Mouse (Mus musculus) frontal cortex, adult (tissue): Measurements from ENCODE around the gene Gnaz.
A peak's percentile ranks its signal among the peaks of the same experiment; 100 is the strongest.
"Not testable (repeated sequence)": the region's sequence is repeated elsewhere in the genome, so short reads cannot be mapped to it uniquely, and the experiment has no call there.

ENCODE experiments used
- ATAC-seq: cut with Nextera tagmentation; 2 replicates; pipeline ENCODE4 v1.9.2; 2017; ENCODE audit warnings: mild to moderate bottlenecking, moderate library complexity, mixed read lengths; ENCODE audit not compliant: low TSS enrichment

Gene Gnaz

GRCm38 (mm10) chr10:75028743-75029142, 61.8 kb downstream of the Gnaz start:
- ATAC-seq = no peak

- ATAC-seq = no peak
Observed at GRCm38 (mm10) chr10:75029677-75030076, 62.7 kb downstream of the Gnaz start.

GRCm38 (mm10) chr10:75030234-75030633, 63.3 kb downstream of the Gnaz start:
- ATAC-seq = no peak

- no peak for ATAC-seq
Observed at GRCm38 (mm10) chr10:75031345-75032114, 64.6 kb downstream of the Gnaz start.

- ATAC-seq = peak; percentile 58
Observed at GRCm38 (mm10) chr10:75032395-75032794, 65.4 kb downstream of the Gnaz start, which contains the start of gene Rsph14. Gene Rsph14, minus strand, starts transcription at chr10:75032586.

GRCm38 (mm10) chr10:75036883-75037379, 70.0 kb downstream of the Gnaz start, which contains the start of gene Rab36:
Gene Rab36, plus strand, starts transcription at chr10:75037058.
- peak; percentile 89 for ATAC-seq

GRCm38 (mm10) chr10:75042060-75042459, 75.1 kb downstream of the Gnaz start:
- not testable (repeated sequence) for ATAC-seq

- no peak for ATAC-seq
Observed at GRCm38 (mm10) chr10:75044459-75044858, 77.5 kb downstream of the Gnaz start.

- ATAC-seq = no peak
Observed at GRCm38 (mm10) chr10:75045831-75046230, 78.9 kb downstream of the Gnaz start.

- no peak for ATAC-seq
Observed at GRCm38 (mm10) chr10:75048711-75049110, 81.7 kb downstream of the Gnaz start.

GRCm38 (mm10) chr10:75051364-75052074, 84.5 kb downstream of the Gnaz start:
- peak; percentile 6 for ATAC-seq

- no peak for ATAC-seq
Observed at GRCm38 (mm10) chr10:75052902-75053301, 85.9 kb downstream of the Gnaz start.

GRCm38 (mm10) chr10:75053655-75054054, 86.7 kb downstream of the Gnaz start:
- no peak for ATAC-seq

- no peak for ATAC-seq
Observed at GRCm38 (mm10) chr10:75054125-75054524, 87.1 kb downstream of the Gnaz start.

GRCm38 (mm10) chr10:75055672-75056071, 88.7 kb downstream of the Gnaz start:
- ATAC-seq = no peak

GRCm38 (mm10) chr10:75056255-75056654, 89.3 kb downstream of the Gnaz start:
- ATAC-seq = 0 out of 2 replicates have a peak, but pooled peaks have one; percentile 13

GRCm38 (mm10) chr10:75058336-75058735, 91.4 kb downstream of the Gnaz start:
- ATAC-seq = no peak

- ATAC-seq = no peak
Observed at GRCm38 (mm10) chr10:75058761-75059395, 91.9 kb downstream of the Gnaz start.

GRCm38 (mm10) chr10:75059396-75059795, 92.4 kb downstream of the Gnaz start:
- peak; percentile 60 for ATAC-seq

GRCm38 (mm10) chr10:75060217-75060842, 93.4 kb downstream of the Gnaz start, which contains the start of gene Bcr:
Gene Bcr, plus strand, starts transcription at chr10:75060592.
- peak; percentile 79 for ATAC-seq

GRCm38 (mm10) chr10:75060843-75061235, 93.9 kb downstream of the Gnaz start:
- no peak for ATAC-seq
